Comparison of ENCODE assay signal across 9 mouse cellular contexts in genomic region chr5:51908861-51909260, GRCm38 (mm10).
DNase-seq lines count a peak whose midpoint lies in the region; ATAC-seq and TF ChIP-seq lines count a peak whose summit lies in the region.
"Had no signal": no experiment of that assay in that cellular context is flagged by ENCODE, and none has a peak within 500 bp of the region (broad histone marks: within the 10 kb centered on the region; RNA-seq: fewer than 3 reads in every experiment).

No protein-coding gene starts in this region.

- no peaks in the 10 kb centered on the region for H3K27me3 ChIP-seq in heart, adult 2 months (ENCODE audit: control insufficient read depth, insufficient read depth, low read length)
- no peaks in the 10 kb centered on the region for H3K27me3 ChIP-seq in CH12.LX (replicated peaks)
- H3K27me3 ChIP-seq in forebrain, embryonic 14.5 days (replicated peaks; ENCODE audit: control insufficient read depth, insufficient read depth, low read length): no peaks in the 10 kb centered on the region

- no peak for TF ChIP-seq POLR2A in heart, adult 2 months (IDR thresholded peaks at IDR 0.05; ENCODE audit: insufficient read depth, low read depth, low read length)
- no peak for TF ChIP-seq POLR2A in CH12.LX (IDR thresholded peaks at IDR 0.05; ENCODE audit: low read depth, low read length)

- dilution Hi-C loops in CH12.LX (cut with MboI; ENCODE audit: extremely low pct_ligation_motif_present, extremely low pct_unique_long_range_greater_than_20kb, low sequenced_read_pairs): no loop called here

- H3K9me3 ChIP-seq in CH12.LX (replicated peaks; ENCODE audit: low read length): no peaks in the 10 kb centered on the region
- no peaks in the 10 kb centered on the region for H3K9me3 ChIP-seq in forebrain, embryonic 14.5 days (replicated peaks; ENCODE audit: control insufficient read depth, low read length)

- no peaks in the 10 kb centered on the region for H3K4me1 ChIP-seq in heart, adult 2 months (ENCODE audit: control insufficient read depth, insufficient read depth, low read length)
- peaks cover 0 to 13% of the 10 kb centered on the region in 2 experiments; a peak in 2 of 4 replicates for H3K4me1 ChIP-seq in CH12.LX (ENCODE audit: control insufficient read depth in 1 of 2, insufficient read depth in 2 of 2)
- H3K4me1 ChIP-seq in forebrain, embryonic 14.5 days (ENCODE audit: control insufficient read depth, insufficient read depth, low read length): no peaks in the 10 kb centered on the region

- peak; percentile 79 for TF ChIP-seq CTCF in heart, adult 2 months (IDR thresholded peaks at IDR 0.05)
- peak; percentile 52 to 68 for TF ChIP-seq CTCF in CH12.LX (conservative IDR thresholded peaks at IDR 0.05 in 1 of 2, IDR thresholded peaks at IDR 0.05 in 1 of 2; ENCODE audit: low read depth in 2 of 2, low read length in 2 of 2)

- ATAC-seq in forebrain, embryonic 14.5 days: no peak

- no peaks in the 10 kb centered on the region for H3K36me3 ChIP-seq in heart, adult 2 months (ENCODE audit: control insufficient read depth, insufficient read depth, low read length)
- H3K36me3 ChIP-seq in CH12.LX (replicated peaks in 1 of 2; ENCODE audit: control insufficient read depth in 1 of 2, insufficient read depth in 1 of 2, low read length in 1 of 2): no peaks in the 10 kb centered on the region
- H3K36me3 ChIP-seq in forebrain, embryonic 14.5 days (ENCODE audit: control insufficient read depth, insufficient read depth, low read length): no peaks in the 10 kb centered on the region

- TF ChIP-seq RAD21 in CH12.LX (IDR thresholded peaks at IDR 0.05; ENCODE audit: low read depth, low read length): peak; percentile 24

- 31% methylated on average over 8 of the region's 8 CpGs for WGBS in heart, adult 2 months
- 74% methylated on average over 8 of the region's 8 CpGs for WGBS in forebrain, embryonic 14.5 days

- peak overlapping the region; percentile 68 for H3K27ac ChIP-seq in heart, adult 2 months
- H3K27ac ChIP-seq in CH12.LX (ENCODE audit: insufficient read depth, low read depth): no peak overlapping the region
- no peak overlapping the region for H3K27ac ChIP-seq in forebrain, embryonic 14.5 days (ENCODE audit: low read depth, low read length)

- DNase-seq in heart, adult 2 months: peak; percentile 22 to 25
- DNase-seq in heart, postnatal 25 days (ENCODE audit: low spot score): no peak
- DNase-seq in CH12.LX (ENCODE audit: extremely low read depth) (peak; percentile 68), ZHBTc4 (ENCODE audit: low read depth, low spot score) (peak; percentile 41), MN1 (ENCODE audit: low spot score) (no peak)
- peak; percentile 33 to 44 for DNase-seq in heart, postnatal 36 days
- no peak for DNase-seq in frontal cortex, postnatal 10 days (ENCODE audit: low spot score in 2 of 2)
- DNase-seq in forebrain, embryonic 14.5 days (ENCODE audit: low spot score): no peak
- DNase-seq: adrenal gland, postnatal 25 days had no signal

- no peaks in the 10 kb centered on the region for H3K79me2 ChIP-seq in heart, adult 2 months (replicated peaks; ENCODE audit: control insufficient read depth, insufficient read depth, low read length)
- no peaks in the 10 kb centered on the region for H3K79me2 ChIP-seq in CH12.LX (replicated peaks; ENCODE audit: control insufficient read depth, extremely low read depth, insufficient read depth, poor library complexity, severe bottlenecking)

- intact Hi-C loops in heart, adult 2 months (cut with DNase I): no loop called here
- intact Hi-C loops in heart, postnatal 25 days (cut with DNase I): loop anchor here (2.0 kb wide), 1 partner anchor 156 kb away; no protein-coding TSS in a partner anchor
- intact Hi-C loops in heart, postnatal 36 days (cut with DNase I): loop anchor here (5.0 kb wide), 2 partner anchors 133 to 158 kb away; no protein-coding TSS in a partner anchor

- H3K4me3 ChIP-seq in heart, adult 2 months: no peak overlapping the region
- no peak overlapping the region for H3K4me3 ChIP-seq in CH12.LX (replicated peaks in 1 of 3; ENCODE audit: low read depth in 2 of 3, low read length in 2 of 3, poor library complexity in 1 of 3)
- no peak overlapping the region for H3K4me3 ChIP-seq in forebrain, embryonic 14.5 days (ENCODE audit: low read depth, low read length)

- no peak overlapping the region for H3K9ac ChIP-seq in heart, adult 2 months (ENCODE audit: low read depth, low read length)
- no peak overlapping the region for H3K9ac ChIP-seq in CH12.LX (ENCODE audit: insufficient read depth, low read depth)
- no peak overlapping the region for H3K9ac ChIP-seq in forebrain, embryonic 14.5 days (ENCODE audit: low read length)

- H3K4me2 ChIP-seq in CH12.LX (ENCODE audit: insufficient read depth, low read depth, poor library complexity, severe bottlenecking): no peak overlapping the region
- H3K4me2 ChIP-seq in forebrain, embryonic 14.5 days (ENCODE audit: low read length): no peak overlapping the region

- in situ Hi-C loops in CH12.LX (cut with MboI; ENCODE audit: low pct_ligation_motif_present, low pct_unique_long_range_greater_than_20kb, low sequenced_read_pairs): no loop called here

- 0 out of 2 replicates have a peak, but pooled peaks have one; percentile 14 for TF ChIP-seq EP300 in heart, adult 2 months (IDR thresholded peaks at IDR 0.05; ENCODE audit: insufficient read depth, low read depth, low read length)
- no peak for TF ChIP-seq EP300 in CH12.LX (IDR thresholded peaks at IDR 0.05; ENCODE audit: low read length)

TF ChIP-seq in CH12.LX, 34 proteins besides CTCF, POLR2A, EP300 and RAD21:
- TF ChIP-seq ZC3H11A (IDR thresholded peaks at IDR 0.05; ENCODE audit: low read depth, low read length): no peak
- peak; percentile 47 for TF ChIP-seq SMC3 (IDR thresholded peaks at IDR 0.05; ENCODE audit: low read depth, low read length)
- no peak for TF ChIP-seq USF1 (IDR thresholded peaks at IDR 0.05; ENCODE audit: low read depth, low read length)
- TF ChIP-seq TCF12 (IDR thresholded peaks at IDR 0.05; ENCODE audit: low read depth, low read length): no peak
- no peak for TF ChIP-seq JUN (IDR thresholded peaks at IDR 0.05; ENCODE audit: insufficient read depth, low read depth, low read length)

Comparison
In these comparisons a context has a peak if more than half of its experiments do, and no peak if none do; other contexts are left out.
1. DNase-seq: peak in heart, adult 2 months (2 of 2), CH12.LX (single experiment), ZHBTc4 (single experiment) and heart, postnatal 36 days (2 of 2); none in heart, postnatal 25 days (single experiment), MN1 (single experiment), frontal cortex, postnatal 10 days (0 of 2) and forebrain, embryonic 14.5 days (single experiment).